ENCODE assay signal across 24 mouse cellular contexts in the genomic region with DNA sequence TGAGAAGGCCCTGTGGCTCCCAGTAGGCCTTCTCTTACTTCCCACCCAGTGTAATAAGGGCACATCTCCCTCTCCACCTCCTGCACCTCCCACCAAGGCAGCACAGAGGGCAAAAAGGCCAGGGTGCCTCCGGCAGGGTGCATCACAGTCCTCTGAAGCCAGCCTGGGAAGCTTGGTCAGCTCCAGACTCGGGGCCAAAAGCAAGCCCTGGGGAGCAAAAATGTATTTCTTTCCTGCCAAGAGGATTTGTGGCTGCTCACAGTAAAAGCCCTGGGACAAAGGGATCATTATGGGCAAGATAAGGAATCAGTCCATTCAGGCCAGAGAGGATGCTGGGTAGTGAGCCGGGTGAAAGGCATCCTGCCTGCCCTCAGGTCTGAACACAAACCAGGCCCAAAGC. TPM values are rescaled to one million over a fixed set of nuclear protein-coding genes. Genes with fewer than 3 reads are reported as not detected.
A peak's percentile ranks its signal among the peaks of the same experiment; 100 is the strongest.
DNase-seq lines count a peak whose midpoint lies in the region; ATAC-seq and TF ChIP-seq lines count a peak whose summit lies in the region.
"Had no signal": no experiment of that assay in that cellular context is flagged by ENCODE, and none has a peak within 500 bp of the region (broad histone marks: within the 10 kb centered on the region; RNA-seq: fewer than 3 reads in every experiment).

No protein-coding gene starts in this region.

- TF ChIP-seq POLR2A in lung, adult 2 months (IDR thresholded peaks at IDR 0.05; ENCODE audit: borderline replicate concordance, extremely low read depth, low read depth, low read length), result no peak

- ATAC-seq in hindbrain, embryonic 12.5 days (ENCODE audit: low FRiP score), result no peak
- no peak for ATAC-seq in hindbrain, embryonic 13.5 days (ENCODE audit: low FRiP score)
- ATAC-seq: CD4-positive, CD25-positive, alpha-beta regulatory T cell, adult 4 months; intestine, embryonic 15.5 days; liver, embryonic 12.5 days had no signal

- no peaks in the 10 kb centered on the region for H3K36me3 ChIP-seq in hindbrain, embryonic 12.5 days
- no peaks in the 10 kb centered on the region for H3K36me3 ChIP-seq in hindbrain, embryonic 13.5 days
- H3K36me3 ChIP-seq: forebrain, embryonic 12.5 days; intestine, embryonic 15.5 days; limb, embryonic 12.5 days; liver, embryonic 12.5 days had no signal

- 68% methylated on average over 3 of the region's 3 CpGs for WGBS in hindbrain, embryonic 12.5 days
- WGBS in hindbrain, embryonic 13.5 days, result 55% methylated on average over 3 of the region's 3 CpGs
- WGBS in lung, adult 2 months, result 44% methylated on average over 3 of the region's 3 CpGs

- H3K27me3 ChIP-seq in hindbrain, embryonic 12.5 days, result peaks cover 42% of the 10 kb centered on the region
- peaks cover 49% of the 10 kb centered on the region for H3K27me3 ChIP-seq in hindbrain, embryonic 13.5 days

- no peak overlapping the region for H3K4me3 ChIP-seq in hindbrain, embryonic 12.5 days
- H3K4me3 ChIP-seq in hindbrain, embryonic 13.5 days, result no peak overlapping the region
- H3K4me3 ChIP-seq in lung, adult 2 months (replicated peaks; ENCODE audit: extremely low read depth, low read depth, low read length), result no peak overlapping the region
- H3K4me3 ChIP-seq: forebrain, embryonic 12.5 days; intestine, embryonic 15.5 days; limb, embryonic 12.5 days; liver, embryonic 12.5 days; myocyte had no signal

- H3K4me2 ChIP-seq in hindbrain, embryonic 12.5 days (replicated peaks), result no peak overlapping the region
- H3K4me2 ChIP-seq in hindbrain, embryonic 13.5 days, result no peak overlapping the region
- H3K4me2 ChIP-seq: forebrain, embryonic 12.5 days; intestine, embryonic 15.5 days; limb, embryonic 12.5 days; liver, embryonic 12.5 days; lung, embryonic 14.5 days had no signal

- H3K4me1 ChIP-seq in hindbrain, embryonic 12.5 days, result peaks cover 6% of the 10 kb centered on the region
- peaks cover 14% of the 10 kb centered on the region for H3K4me1 ChIP-seq in hindbrain, embryonic 13.5 days (replicated peaks)
- no peaks in the 10 kb centered on the region for H3K4me1 ChIP-seq in lung, adult 2 months (ENCODE audit: control insufficient read depth, insufficient read depth, low read length)
- H3K4me1 ChIP-seq: liver, embryonic 12.5 days had no signal

- no peak for TF ChIP-seq CTCF in lung, adult 2 months (IDR thresholded peaks at IDR 0.05; ENCODE audit: insufficient read depth, low read length)

- no peaks in the 10 kb centered on the region for H3K9me3 ChIP-seq in hindbrain, embryonic 12.5 days (replicated peaks)
- H3K9me3 ChIP-seq in hindbrain, embryonic 13.5 days, result no peaks in the 10 kb centered on the region
- H3K9me3 ChIP-seq: forebrain, embryonic 12.5 days; intestine, embryonic 15.5 days; limb, embryonic 12.5 days; liver, embryonic 12.5 days had no signal

- no peak overlapping the region; the same call in 1 of the 2 replicates for H3K9ac ChIP-seq in hindbrain, embryonic 12.5 days
- no peak overlapping the region for H3K9ac ChIP-seq in hindbrain, embryonic 13.5 days
- H3K9ac ChIP-seq: forebrain, embryonic 12.5 days; intestine, embryonic 15.5 days; limb, embryonic 12.5 days; liver, embryonic 12.5 days; lung, embryonic 14.5 days had no signal

- peak; percentile 13 for DNase-seq in retina, postnatal 1 day
- DNase-seq in retina, embryonic 14.5 days (ENCODE audit: low spot score), result no peak
- DNase-seq in brain, adult 2 months (ENCODE audit: low read depth, low spot score), result peak; percentile 31
- DNase-seq in lung, adult 2 months, result no peak
- DNase-seq in right cerebral cortex, postnatal 36 days (ENCODE audit: low spot score in 2 of 2), result no peak
- DNase-seq: cerebellum, adult 11 months; cerebellum, postnatal 14 days; gastrocnemius, postnatal 10 days; heart, adult 11 months; kidney, adult 9 months; kidney, postnatal 4 days; lung, embryonic 14.5 days; lung, postnatal 36 days; right cerebral cortex, postnatal 4 days; thymus, adult 2 months had no signal

- H3K27ac ChIP-seq in hindbrain, embryonic 12.5 days, result 0 out of 2 replicates have a peak overlapping the region, but pooled peaks have one; percentile 1
- H3K27ac ChIP-seq in hindbrain, embryonic 13.5 days, result no peak overlapping the region
- H3K27ac ChIP-seq: forebrain, embryonic 12.5 days; intestine, embryonic 15.5 days; limb, embryonic 12.5 days; liver, embryonic 12.5 days had no signal

RNA-seq across cellular contexts. Expression of a gene that starts 7.2 kb away (rescaled TPM):
- polyA plus RNA-seq in hindbrain, embryonic 12.5 days (2016; fragmentation: Nextera tagmentation; extraction: Ambion mirVana), result 0.36 and 0.38 TPM in 2 replicates
- 0.21 and 0.36 TPM in 2 replicates for polyA plus RNA-seq in hindbrain, embryonic 13.5 days (2015; fragmentation: Nextera tagmentation; extraction: Ambion mirVana)
- polyA plus RNA-seq in lung, adult 2 months (2012; rRNA removed), result 0.07 and 0.14 TPM in 2 replicates
- polyA plus RNA-seq: CD4-positive, CD25-positive, alpha-beta regulatory T cell, adult 4 months; lung, embryonic 14.5 days; myocyte; stomach, embryonic 16.5 days had no signal

Comparison
In these comparisons a context has a peak if more than half of its experiments do, and no peak if none do; other contexts are left out.
1. DNase-seq: peak in retina, postnatal 1 day (single experiment) and brain, adult 2 months (single experiment); none in retina, embryonic 14.5 days (single experiment), lung, adult 2 months (single experiment) and right cerebral cortex, postnatal 36 days (0 of 2).